Mouse (Mus musculus) limb, embryonic 12.5 days (tissue): ENCODE measurements at regions not wholly inside any gene's neighbourhood (a gene's known extent, or its start where the extent isn't known, plus 50 kb on each side); places are given as distances from the start of the nearest gene placed in this dataset.

Experiments used
- ATAC-seq: fragments of 200-750 bp; cut with Nextera tagmentation; 2 replicates; pipeline ENCODE4 v1.8.0; 2017; ENCODE audit warnings: low read depth, moderate TSS enrichment; ENCODE audit not compliant: insufficient number of reproducible peaks, insufficient read depth, low FRiP score, low TSS enrichment
- H3K27ac ChIP-seq: fragments of 300-500 bp; sonication (generic); 2 replicates; pipeline ENCODE4 v1.5.1; 2016; ENCODE audit warnings: mild to moderate bottlenecking, moderate library complexity
- H3K27me3 ChIP-seq: fragments of 300-500 bp; sonication (generic); 2 replicates; pipeline ENCODE4 v1.6.1; 2016; ENCODE audit warnings: mild to moderate bottlenecking, moderate library complexity
- H3K36me3 ChIP-seq: fragments of 300-500 bp; sonication (generic); 2 replicates; pipeline ENCODE4 v1.6.1; 2016; ENCODE audit warnings: mild to moderate bottlenecking, moderate library complexity
- H3K4me1 ChIP-seq: fragments of 300-500 bp; sonication (generic); replicated peaks from 2 replicates; pipeline ENCODE4 v1.6.1; 2016
- H3K4me2 ChIP-seq: fragments of 300-500 bp; sonication (generic); 2 replicates; pipeline ENCODE4 v1.6.1; 2016; ENCODE audit warnings: mild to moderate bottlenecking, moderate library complexity
- H3K4me3 ChIP-seq: fragments of 300-500 bp; sonication (generic); replicated peaks from 2 replicates; pipeline ENCODE4 v1.5.1; 2016; ENCODE audit warnings: mild to moderate bottlenecking
- H3K9ac ChIP-seq: fragments of 300-500 bp; sonication (generic); replicated peaks from 2 replicates; pipeline ENCODE4 v1.6.1; 2016; ENCODE audit warnings: mild to moderate bottlenecking, moderate library complexity
- H3K9me3 ChIP-seq: fragments of 300-500 bp; sonication (generic); 2 replicates; pipeline ENCODE4 v1.6.1; 2016; ENCODE audit warnings: mild to moderate bottlenecking, moderate library complexity
- WGBS: fragments of 180-500 bp; shearing (Covaris S2); methylation state at CpG from one replicate; pipeline ENCODE4 v1.1.7; 2016; 5-methylcytosine and 5-hydroxymethylcytosine counted together

GRCm38 (mm10) chr15:32839966-32840365 is 595.4 kb downstream of the Sema5a start:
- no peaks in the 10 kb centered on the region for H3K36me3 ChIP-seq
- no peaks in the 10 kb centered on the region for H3K4me1 ChIP-seq
- H3K4me2 ChIP-seq = no peak overlapping the region
- H3K27me3 ChIP-seq = no peaks in the 10 kb centered on the region
- ATAC-seq = no peak
- no peak overlapping the region for H3K27ac ChIP-seq
- no peak overlapping the region for H3K9ac ChIP-seq
- H3K4me3 ChIP-seq = no peak overlapping the region
- H3K9me3 ChIP-seq = no peaks in the 10 kb centered on the region
- WGBS = 58% methylated on average over 1 of the region's 1 CpGs
